Mouse (Mus musculus) lung, postnatal 0 days (tissue): ENCODE results near the gene Aqp11.

Source experiments
- CTCF ChIP-seq: IDR thresholded peaks from 2 replicates; pipeline ENCODE4 v1.5.1; 2016; ENCODE audit warnings: antibody characterized with exemption, mild to moderate bottlenecking
- EP300 ChIP-seq: IDR thresholded peaks from 2 replicates; pipeline ENCODE4 v1.6.1; 2016; ENCODE audit warnings: antibody characterized with exemption, mild to moderate bottlenecking, control low read depth

DNA sequence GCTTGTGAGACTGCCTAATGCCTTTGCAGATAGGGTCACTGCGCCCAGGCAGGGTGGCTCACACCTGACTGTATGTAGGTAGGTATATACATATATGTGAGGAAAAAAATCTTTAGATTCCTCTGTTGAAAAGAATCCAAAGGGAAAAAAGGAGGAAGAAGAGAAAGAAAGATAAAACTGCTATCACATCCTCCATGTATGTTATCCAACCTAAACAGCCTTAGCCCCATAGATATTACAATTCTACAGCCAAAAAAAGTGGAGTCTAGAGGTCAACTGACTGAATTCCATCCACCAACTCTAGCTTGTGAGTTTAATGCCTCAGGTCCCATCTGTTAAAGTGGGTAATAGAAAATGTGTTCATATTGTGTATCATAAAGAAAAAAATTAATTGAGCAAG lies 42.6 kb downstream of the Aqp11 start:
- TF ChIP-seq CTCF (no peak), EP300 (no peak)
